Mouse (Mus musculus) embryonic facial prominence, embryonic 12.5 days (tissue): ENCODE data around the gene Gm826. TPM values are rescaled to one million over a fixed set of nuclear protein-coding genes. Genes with fewer than 3 reads are reported as not detected.

Experiments
- ATAC-seq: fragments of 200-750 bp; cut with Nextera tagmentation; 2 replicates; pipeline ENCODE4 v1.8.0; 2017; ENCODE audit not compliant: insufficient number of reproducible peaks, insufficient read depth, low FRiP score, low TSS enrichment
- H3K27ac ChIP-seq: fragments of 300-500 bp; sonication (generic); 2 replicates; pipeline ENCODE4 v1.5.1; 2016; ENCODE audit warnings: mild to moderate bottlenecking
- H3K27me3 ChIP-seq: fragments of 300-500 bp; sonication (generic); 2 replicates; pipeline ENCODE4 v1.6.1; 2016; ENCODE audit warnings: mild to moderate bottlenecking, moderate library complexity
- H3K36me3 ChIP-seq: fragments of 300-500 bp; sonication (generic); 2 replicates; pipeline ENCODE4 v1.6.1; 2016; ENCODE audit warnings: mild to moderate bottlenecking
- H3K4me1 ChIP-seq: fragments of 300-500 bp; sonication (generic); 2 replicates; pipeline ENCODE4 v1.6.1; 2016
- H3K4me2 ChIP-seq: fragments of 300-500 bp; sonication (generic); replicated peaks from 2 replicates; pipeline ENCODE4 v1.6.1; 2016; ENCODE audit warnings: mild to moderate bottlenecking, moderate library complexity
- H3K4me3 ChIP-seq: fragments of 300-500 bp; sonication (generic); 2 replicates; pipeline ENCODE4 v1.5.1; 2016; ENCODE audit warnings: mild to moderate bottlenecking
- H3K9ac ChIP-seq: fragments of 300-500 bp; sonication (generic); 2 replicates; pipeline ENCODE4 v1.6.1; 2016; ENCODE audit warnings: mild to moderate bottlenecking, moderate library complexity
- H3K9me3 ChIP-seq: fragments of 300-500 bp; sonication (generic); 2 replicates; pipeline ENCODE4 v1.6.1; 2016; ENCODE audit warnings: mild to moderate bottlenecking, moderate library complexity
- WGBS: fragments of 180-500 bp; shearing (Covaris S2); methylation state at CpG from one replicate; pipeline ENCODE4 v1.1.7; 2016; 5-methylcytosine and 5-hydroxymethylcytosine counted together
- polyA plus RNA-seq: library from polyadenylated mRNA; unstranded; fragments of >200 nt; fragmentation: Nextera tagmentation; extraction: Ambion mirVana; gene quantifications from 2 replicates; pipeline ENCODE4 v1.2.1, GENCODE M21; 2016

Gene Gm826
- polyA plus RNA-seq, 1 experiment from 2014 or later = not detected

DNA sequence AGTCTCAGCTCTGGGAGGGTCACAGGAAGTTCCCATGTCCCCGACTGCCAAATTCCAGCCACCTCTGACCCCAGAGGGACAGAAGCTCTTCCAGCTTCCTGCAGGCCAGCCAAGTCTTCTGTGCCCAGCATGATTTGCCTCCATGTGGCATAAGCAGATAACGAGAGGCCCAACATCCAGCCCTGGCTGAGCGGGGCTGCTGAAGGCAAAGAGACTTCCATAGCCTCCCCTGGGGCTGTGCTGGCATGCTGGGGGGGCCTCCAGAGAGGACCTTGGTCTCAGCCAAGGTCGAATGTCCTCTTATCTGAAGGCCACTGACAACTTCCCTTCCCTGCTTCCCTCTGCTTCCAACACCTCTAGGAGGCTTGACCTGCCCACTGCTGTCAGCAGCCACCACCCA, 6.8 kb downstream of the Gm826 start:
- ATAC-seq = no peak
- Histone ChIP-seq H3K4me2 (no peak overlapping the region), H3K4me3 (no peak overlapping the region), H3K27me3 (no peaks in the 10 kb centered on the region), H3K4me1 (0 out of 2 replicates have a peak, but pooled peaks cover 4% of the 10 kb centered on the region), H3K9me3 (no peaks in the 10 kb centered on the region), H3K9ac (no peak overlapping the region), H3K27ac (no peak overlapping the region), H3K36me3 (no peaks in the 10 kb centered on the region)
- WGBS = 40% methylated on average over 4 of the region's 4 CpGs

DNA sequence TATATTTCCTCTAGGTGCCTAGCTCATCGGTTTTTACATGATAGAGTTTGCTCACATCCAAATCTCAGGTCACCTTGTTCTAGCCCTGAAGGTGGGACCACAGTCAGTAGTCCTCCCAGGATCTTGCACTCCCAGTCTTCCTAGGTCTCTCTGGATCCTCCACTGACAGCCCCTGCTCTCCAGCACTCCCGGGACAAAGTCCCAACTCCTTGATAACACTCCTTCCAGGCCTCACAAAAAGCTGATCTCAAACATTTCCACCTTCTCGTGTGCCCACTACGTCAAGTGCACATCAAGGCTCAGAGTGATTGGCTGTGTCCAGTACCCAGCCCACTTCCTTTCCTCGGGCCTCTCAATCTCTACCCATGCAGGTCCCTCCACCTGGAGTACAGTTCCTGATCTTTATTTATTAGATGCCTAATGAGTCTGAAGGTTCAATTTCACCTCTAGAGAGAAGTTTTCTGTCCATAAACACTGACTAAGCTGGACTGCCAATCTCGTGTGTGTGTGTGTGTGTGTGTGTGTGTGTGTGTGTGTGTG, 8.8 kb downstream of the Gm826 start:
- Histone ChIP-seq H3K36me3 (no peaks in the 10 kb centered on the region), H3K4me3 (no peak overlapping the region), H3K9me3 (no peaks in the 10 kb centered on the region), H3K4me1 (0 out of 2 replicates have a peak, but pooled peaks cover 4% of the 10 kb centered on the region), H3K9ac (no peak overlapping the region), H3K27ac (no peak overlapping the region), H3K4me2 (no peak overlapping the region), H3K27me3 (no peaks in the 10 kb centered on the region)
- ATAC-seq = no peak
- 80% methylated on average over 6 of the region's 6 CpGs for WGBS

DNA sequence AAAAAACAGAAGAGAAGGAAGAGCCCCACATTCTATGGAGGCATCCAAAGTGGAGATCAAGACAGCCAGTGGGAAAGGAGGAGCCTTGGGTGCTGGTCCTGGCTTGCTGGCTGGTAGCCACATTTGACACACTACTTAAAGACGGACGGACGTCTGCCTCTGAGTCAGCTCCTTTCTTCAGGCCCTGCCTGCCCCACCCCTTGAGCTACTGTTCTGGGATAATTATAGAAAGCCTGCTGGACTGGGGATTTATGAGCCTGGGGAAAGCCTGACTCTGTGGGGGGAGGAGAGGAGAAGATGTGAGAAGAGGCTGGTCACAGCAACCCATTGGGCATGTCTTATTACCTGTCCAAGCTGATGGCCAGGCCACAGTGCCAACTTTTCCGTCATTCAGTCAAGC, 12.1 kb downstream of the Gm826 start:
- no peak overlapping the region for H3K9ac ChIP-seq
- no peak overlapping the region for H3K4me3 ChIP-seq
- H3K27me3 ChIP-seq = no peaks in the 10 kb centered on the region
- H3K36me3 ChIP-seq = no peaks in the 10 kb centered on the region
- no peaks in the 10 kb centered on the region for H3K4me1 ChIP-seq
- ATAC-seq = no peak
- no peak overlapping the region for H3K27ac ChIP-seq
- no peaks in the 10 kb centered on the region for H3K9me3 ChIP-seq
- 49% methylated on average over 4 of the region's 4 CpGs for WGBS
- no peak overlapping the region for H3K4me2 ChIP-seq

DNA sequence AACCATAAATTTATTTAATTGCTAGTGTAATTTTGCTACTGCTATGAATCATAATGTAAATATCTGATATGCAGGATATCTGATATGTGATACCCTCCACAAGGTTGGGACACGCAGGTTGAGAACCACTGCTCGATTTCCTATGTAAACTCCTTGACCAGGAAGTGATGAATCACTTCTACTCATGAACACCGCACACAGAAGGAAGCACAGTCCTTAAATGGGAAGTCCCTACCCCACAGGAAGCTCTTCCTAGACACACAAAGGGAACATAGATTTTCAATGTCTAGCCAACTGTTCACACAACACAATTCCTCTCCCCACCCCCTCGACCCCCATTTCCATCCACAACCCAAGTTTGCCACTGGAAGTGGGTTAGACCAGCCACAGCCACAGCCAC, 15.7 kb downstream of the Gm826 start:
- Histone ChIP-seq H3K36me3 (no peaks in the 10 kb centered on the region), H3K27me3 (no peaks in the 10 kb centered on the region), H3K9ac (no peak overlapping the region), H3K4me3 (no peak overlapping the region), H3K9me3 (no peaks in the 10 kb centered on the region), H3K4me2 (no peak overlapping the region), H3K27ac (no peak overlapping the region), H3K4me1 (no peaks in the 10 kb centered on the region)
- ATAC-seq = no peak
- 71% methylated on average over 4 of the region's 4 CpGs for WGBS

DNA sequence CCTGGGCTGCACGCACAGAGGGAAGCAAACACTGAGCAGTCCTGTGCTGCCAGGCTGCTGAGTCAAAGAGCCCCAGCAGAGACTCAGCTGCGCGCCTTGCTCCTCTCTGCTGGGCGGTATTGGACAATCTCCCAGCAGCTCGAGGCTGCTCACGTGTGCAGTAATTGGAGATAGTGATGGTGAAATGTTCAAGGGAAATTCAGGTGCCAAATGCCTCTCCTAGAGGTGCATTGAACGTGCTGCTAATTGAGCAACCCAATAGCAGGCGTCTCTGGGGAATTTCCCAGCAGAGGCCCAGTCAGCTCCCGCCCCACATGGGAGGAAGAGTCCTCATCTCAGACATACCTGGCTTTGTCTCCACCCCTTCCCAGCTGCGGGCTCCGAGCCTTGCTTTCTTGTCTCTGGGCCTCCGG, 20.4 kb downstream of the Gm826 start:
- no peak overlapping the region for H3K27ac ChIP-seq
- WGBS = 37% methylated on average over 12 of the region's 12 CpGs
- H3K4me1 ChIP-seq = no peaks in the 10 kb centered on the region
- H3K4me3 ChIP-seq = no peak overlapping the region
- 0 out of 2 replicates have a peak, but pooled peaks have one; percentile 47 for ATAC-seq
- no peak overlapping the region for H3K4me2 ChIP-seq
- no peaks in the 10 kb centered on the region for H3K36me3 ChIP-seq
- no peak overlapping the region for H3K9ac ChIP-seq
- no peaks in the 10 kb centered on the region for H3K27me3 ChIP-seq
- H3K9me3 ChIP-seq = no peaks in the 10 kb centered on the region

DNA sequence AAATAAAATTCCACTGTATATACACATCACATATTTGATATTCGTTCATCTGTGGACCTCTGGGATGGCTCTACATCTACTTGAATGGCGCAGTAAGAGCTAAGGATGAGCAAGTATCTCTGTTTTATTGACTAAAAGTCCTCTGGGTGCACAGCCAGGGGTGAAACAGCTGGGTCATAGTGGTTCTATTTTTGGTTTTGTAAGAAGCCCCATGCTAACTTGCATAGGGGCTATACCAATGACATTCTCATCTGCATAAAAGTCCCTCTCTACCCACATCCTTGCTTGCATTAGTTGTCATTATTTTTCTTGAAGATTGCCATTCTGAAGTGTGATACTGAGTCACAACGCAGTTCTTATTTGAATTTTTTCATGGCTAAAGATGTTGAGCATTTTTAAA, 28.9 kb downstream of the Gm826 start:
- no peak for ATAC-seq
- no peaks in the 10 kb centered on the region for H3K4me1 ChIP-seq
- no peak overlapping the region for H3K9ac ChIP-seq
- H3K4me2 ChIP-seq = no peak overlapping the region
- no peaks in the 10 kb centered on the region for H3K27me3 ChIP-seq
- 89% methylated on average over 3 of the region's 3 CpGs for WGBS
- H3K4me3 ChIP-seq = no peak overlapping the region
- H3K27ac ChIP-seq = no peak overlapping the region
- H3K9me3 ChIP-seq = no peaks in the 10 kb centered on the region
- no peaks in the 10 kb centered on the region for H3K36me3 ChIP-seq

DNA sequence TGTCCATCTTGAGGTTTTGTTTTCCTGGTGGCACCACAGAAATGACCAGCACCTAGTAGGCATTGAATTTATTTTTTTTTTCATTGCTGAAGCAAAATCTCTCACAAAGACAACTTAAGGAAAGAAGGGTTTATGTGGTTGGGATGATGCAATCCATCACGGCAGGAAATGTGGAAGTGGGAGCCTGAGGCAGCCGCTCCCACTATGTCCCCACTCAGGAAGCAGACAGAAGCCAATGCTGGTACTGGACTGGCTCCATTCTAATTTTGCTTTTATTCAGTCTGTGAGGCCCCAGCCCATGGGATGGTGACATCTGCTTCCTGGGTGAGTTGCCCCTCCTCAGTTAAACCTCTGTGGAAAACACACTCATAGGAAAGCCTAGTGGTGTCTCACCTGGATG, 30.0 kb downstream of the Gm826 start:
- no peaks in the 10 kb centered on the region for H3K4me1 ChIP-seq
- H3K9ac ChIP-seq = no peak overlapping the region

DNA sequence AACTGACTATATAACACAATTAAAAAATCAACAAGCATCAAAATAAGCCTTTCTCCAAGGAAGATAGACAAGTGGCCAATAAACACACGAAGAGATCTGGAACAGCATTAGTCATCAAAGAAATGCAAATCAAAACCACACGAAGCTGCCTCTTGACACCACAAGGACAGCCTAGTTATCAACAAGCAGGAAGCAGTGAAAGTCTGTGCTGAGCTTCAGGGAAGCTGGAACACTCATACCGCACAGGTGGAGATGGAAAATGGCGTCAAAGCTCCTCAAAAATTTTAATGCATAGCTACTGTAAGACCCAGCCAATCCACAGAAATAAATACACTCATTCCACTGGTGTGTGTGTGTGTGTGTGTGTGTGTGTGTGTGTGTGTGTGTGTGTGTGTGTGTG, 31.9 kb downstream of the Gm826 start:
- WGBS = 66% methylated on average over 4 of the region's 4 CpGs
- no peak overlapping the region for H3K4me2 ChIP-seq
- no peak for ATAC-seq

More for the DNA sequence above, 30.0 kb downstream of the Gm826 start:
- H3K4me3 ChIP-seq = no peak overlapping the region
- no peaks in the 10 kb centered on the region for H3K9me3 ChIP-seq
- no peak overlapping the region for H3K27ac ChIP-seq
- no peaks in the 10 kb centered on the region for H3K27me3 ChIP-seq
- ATAC-seq = no peak
- WGBS = 81% methylated on average over 2 of the region's 2 CpGs
- H3K4me2 ChIP-seq = no peak overlapping the region
- no peaks in the 10 kb centered on the region for H3K36me3 ChIP-seq

DNA sequence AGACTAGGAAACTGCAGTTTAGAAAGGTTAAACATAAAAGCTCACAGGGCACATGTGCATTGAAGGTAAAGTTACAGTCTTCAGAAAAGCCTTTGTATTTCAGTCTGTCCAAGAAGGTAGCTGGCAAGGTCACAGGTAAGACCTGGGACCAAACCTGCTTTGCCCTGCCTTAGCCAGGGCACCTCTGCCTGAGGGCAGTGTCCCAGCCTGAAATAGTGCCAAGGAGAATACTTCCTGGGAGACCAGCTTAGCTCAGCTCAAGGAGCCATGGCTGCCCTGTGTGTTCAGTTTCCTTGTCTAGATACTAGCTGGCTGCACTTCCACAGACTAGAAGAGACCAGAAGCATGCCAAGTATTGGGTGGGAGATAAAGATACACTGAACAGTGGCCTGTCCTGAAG, 35.4 kb downstream of the Gm826 start:
- H3K9me3 ChIP-seq = no peaks in the 10 kb centered on the region
- no peak for ATAC-seq
- no peak overlapping the region for H3K27ac ChIP-seq
- H3K27me3 ChIP-seq = no peaks in the 10 kb centered on the region
- H3K9ac ChIP-seq = no peak overlapping the region
- no peaks in the 10 kb centered on the region for H3K36me3 ChIP-seq
- H3K4me3 ChIP-seq = no peak overlapping the region
- H3K4me2 ChIP-seq = no peak overlapping the region
- no peaks in the 10 kb centered on the region for H3K4me1 ChIP-seq

More for the DNA sequence above, 31.9 kb downstream of the Gm826 start:
- Histone ChIP-seq H3K4me1 (no peaks in the 10 kb centered on the region), H3K9me3 (no peaks in the 10 kb centered on the region), H3K9ac (no peak overlapping the region), H3K27ac (no peak overlapping the region), H3K27me3 (no peaks in the 10 kb centered on the region), H3K36me3 (no peaks in the 10 kb centered on the region), H3K4me3 (no peak overlapping the region)

DNA sequence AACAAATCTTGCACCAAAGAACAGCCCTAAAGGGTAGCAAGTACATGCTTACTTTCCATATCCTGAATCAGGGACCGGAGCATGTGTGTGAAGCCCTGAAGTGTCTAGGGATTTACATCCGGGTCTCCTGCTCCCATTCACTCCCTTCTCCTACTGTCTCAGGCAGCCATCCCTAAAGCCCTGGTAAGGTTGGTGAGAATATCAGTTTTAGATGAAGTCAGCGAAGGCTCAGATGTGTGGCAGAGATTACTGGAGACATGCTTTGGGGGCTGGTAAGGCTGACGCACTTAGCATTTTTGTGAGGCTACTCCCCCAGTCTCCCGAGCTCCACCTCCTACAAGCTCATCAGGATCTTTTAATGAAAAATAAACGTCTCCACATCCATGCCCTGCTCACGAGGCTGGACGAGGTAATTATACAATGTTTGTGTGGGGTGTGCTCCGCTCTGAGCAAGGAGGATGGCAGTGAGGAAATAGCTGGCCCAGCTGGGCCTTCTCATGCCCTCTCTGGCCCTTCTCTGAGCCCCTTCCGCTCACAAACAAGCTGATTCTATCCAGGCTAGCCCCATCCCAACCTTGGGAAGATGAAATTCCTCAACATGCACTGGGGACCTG, 45.3 kb downstream of the Gm826 start:
- H3K27me3 ChIP-seq = no peaks in the 10 kb centered on the region
- no peak for ATAC-seq
- H3K27ac ChIP-seq = no peak overlapping the region
- H3K9me3 ChIP-seq = no peaks in the 10 kb centered on the region
- no peaks in the 10 kb centered on the region for H3K4me1 ChIP-seq
- no peak overlapping the region for H3K4me3 ChIP-seq
- no peak overlapping the region for H3K9ac ChIP-seq
- no peaks in the 10 kb centered on the region for H3K36me3 ChIP-seq
- H3K4me2 ChIP-seq = no peak overlapping the region
- WGBS = 64% methylated on average over 10 of the region's 10 CpGs

DNA sequence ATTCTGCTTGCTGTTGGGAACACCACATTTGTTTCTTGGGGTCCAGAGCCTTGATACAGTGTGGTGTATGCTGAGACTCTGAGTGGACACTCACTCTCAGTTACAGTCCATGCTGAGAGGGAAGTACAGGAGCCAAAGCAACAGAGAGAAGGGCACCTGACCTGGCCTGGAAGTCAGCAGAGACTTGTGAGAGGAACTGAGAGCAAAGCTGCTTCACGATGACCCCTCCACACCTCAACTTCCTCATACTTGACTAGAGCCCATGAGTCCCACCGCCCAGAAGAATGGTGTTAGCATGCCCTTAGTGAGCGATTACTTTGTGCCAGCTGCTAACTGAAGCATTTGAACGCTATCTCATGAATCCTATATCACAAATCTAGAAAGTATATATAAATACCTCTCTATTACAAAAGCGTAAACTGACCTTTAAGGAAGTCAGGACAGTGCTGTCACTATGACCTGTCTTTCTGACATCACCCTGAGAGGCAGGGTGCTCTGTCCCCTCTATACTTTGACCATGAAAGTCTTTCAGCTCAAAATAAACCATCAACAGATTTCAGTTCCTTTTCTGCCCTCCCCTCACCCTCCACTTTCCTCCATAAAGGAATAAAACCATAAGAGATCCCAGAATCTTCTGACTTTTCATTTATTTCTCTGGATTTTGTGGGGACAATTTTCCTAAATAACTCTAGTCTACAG, 57.9 kb downstream of the Gm826 start:
- Histone ChIP-seq H3K4me2 (no peak overlapping the region), H3K27me3 (no peaks in the 10 kb centered on the region), H3K9me3 (no peaks in the 10 kb centered on the region), H3K36me3 (no peaks in the 10 kb centered on the region), H3K9ac (no peak overlapping the region), H3K4me3 (no peak overlapping the region), H3K4me1 (no peaks in the 10 kb centered on the region), H3K27ac (no peak overlapping the region)
- WGBS = 92% methylated on average over 5 of the region's 5 CpGs
- ATAC-seq = no peak

DNA sequence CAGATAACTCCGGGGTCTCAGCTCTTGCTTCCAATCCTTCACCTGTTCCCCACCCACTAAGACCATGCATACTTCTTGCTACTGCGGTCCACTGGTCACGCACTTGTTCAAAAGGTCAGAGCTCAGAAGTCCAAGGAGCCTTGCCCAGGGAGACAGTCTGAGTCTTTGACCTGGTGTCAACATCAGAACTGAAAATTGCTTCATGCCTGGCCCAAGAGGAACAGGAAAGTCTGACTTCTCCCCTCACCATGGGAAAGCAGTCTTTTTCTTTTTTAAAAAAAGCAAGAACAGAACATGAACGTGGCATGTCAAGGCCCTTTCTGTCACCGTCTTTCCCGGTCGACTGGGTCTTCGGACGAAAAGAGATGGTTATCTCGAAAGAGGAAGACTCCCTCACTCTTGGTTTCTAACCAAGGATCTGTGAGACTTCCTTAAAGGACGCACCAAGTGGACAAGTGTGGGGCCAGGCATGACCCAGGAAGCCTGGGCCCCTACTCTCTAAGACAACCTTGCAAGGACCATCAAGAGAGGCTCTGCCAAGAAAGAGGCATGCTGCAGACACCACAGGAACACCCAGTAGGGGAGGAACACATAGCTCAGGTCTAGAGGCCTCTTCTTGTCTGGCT, 66.0 kb downstream of the Gm826 start:
- Histone ChIP-seq H3K9ac (no peak overlapping the region), H3K27ac (no peak overlapping the region), H3K9me3 (no peaks in the 10 kb centered on the region), H3K4me1 (no peaks in the 10 kb centered on the region), H3K36me3 (no peaks in the 10 kb centered on the region), H3K27me3 (no peaks in the 10 kb centered on the region), H3K4me2 (no peak overlapping the region), H3K4me3 (no peak overlapping the region)
- 88% methylated on average over 11 of the region's 11 CpGs for WGBS
- ATAC-seq = no peak
